Mouse (Mus musculus) telencephalon, adult 2 months (tissue): ENCODE data around the gene Mospd3.

Source experiments
- DNase-seq: peaks from one replicate; pipeline ENCODE4 v3.0.0-alpha.2; 2011; ENCODE audit warnings: low read depth, low spot score

Gene Mospd3

GRCm38 (mm10) chr5:137600619-137601364 is at the start of gene Mospd3:
Mospd3 (minus strand) TSS chr5:137601058.
- DNase-seq = peak; percentile 99

DNA sequence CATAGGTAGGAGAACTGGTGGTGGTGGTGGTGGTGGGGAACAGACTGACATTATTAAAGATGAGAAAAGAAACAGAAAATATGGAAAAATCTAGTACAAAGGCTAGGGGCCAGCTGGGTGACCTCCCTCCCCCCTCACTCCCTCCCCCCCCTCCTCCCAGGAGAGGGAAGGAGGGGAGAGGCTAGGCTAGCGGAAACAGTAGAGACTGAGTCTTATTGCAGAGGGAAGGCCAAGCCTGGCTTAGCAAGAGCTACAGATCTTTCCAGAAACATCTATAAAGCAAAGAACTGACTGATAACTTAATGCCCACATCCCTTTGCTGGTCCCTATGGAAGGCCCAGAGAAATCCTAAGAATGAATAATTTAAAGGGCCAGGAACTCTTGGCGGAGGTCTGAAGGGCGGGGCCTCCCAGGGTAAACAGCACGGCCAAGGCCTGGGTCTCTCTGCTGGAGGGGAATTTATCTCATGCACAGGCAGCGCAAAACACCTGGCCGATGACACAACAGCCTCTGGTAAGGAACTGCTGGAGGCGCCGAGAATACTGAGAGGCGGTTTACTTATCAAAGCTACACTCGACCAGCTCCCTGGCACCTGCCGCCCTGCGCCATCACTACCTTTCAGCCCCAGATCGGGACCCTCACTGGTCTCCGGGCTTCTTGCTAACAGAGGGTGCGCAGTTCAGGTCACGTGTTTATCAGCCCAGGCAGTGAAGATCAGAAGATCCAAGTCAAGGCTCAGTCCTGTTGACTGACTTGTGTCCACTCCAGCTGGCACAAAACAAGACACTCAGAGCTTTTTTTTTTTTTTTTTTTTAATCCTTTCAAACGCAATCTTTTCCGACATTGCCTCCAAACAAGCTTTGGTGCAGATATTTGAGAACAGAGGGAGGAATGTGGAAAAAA is 49.1 kb upstream of the Mospd3 start:
- DNase-seq = no peak

GRCm38 (mm10) chr5:137649251-137649650 is 48.4 kb upstream of the Mospd3 start:
- no peak for DNase-seq

- peak; percentile 46 for DNase-seq
These were observed 47.2 kb upstream of the Mospd3 start for GRCm38 (mm10) chr5:137647827-137648601.

DNA sequence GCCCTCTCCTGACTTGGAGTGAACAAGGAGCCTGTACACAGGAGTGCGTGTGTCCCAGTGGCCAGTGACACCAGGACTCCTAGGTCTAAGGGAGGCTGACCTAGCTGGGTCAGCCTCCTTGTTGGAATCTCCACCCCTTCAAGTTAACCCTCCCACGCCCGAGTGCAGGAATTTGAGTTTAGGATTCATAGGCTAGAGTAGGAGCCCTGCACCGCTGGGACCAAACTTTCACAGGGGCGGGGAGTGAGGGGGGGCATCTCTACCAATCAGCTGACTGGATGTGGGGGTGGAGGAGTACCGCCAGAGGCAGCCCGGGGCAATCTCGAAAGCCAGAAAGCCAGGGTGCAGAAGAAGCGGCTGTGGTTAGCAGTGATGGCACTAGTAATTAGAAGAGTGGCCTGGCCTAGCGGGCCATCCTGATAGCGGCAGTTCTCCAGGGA is 44.8 kb upstream of the Mospd3 start, which contains the start of gene Irs3:
Irs3 (minus strand) TSS at position 63 of the 440 bp plus-strand sequence.
- DNase-seq = no peak

DNA sequence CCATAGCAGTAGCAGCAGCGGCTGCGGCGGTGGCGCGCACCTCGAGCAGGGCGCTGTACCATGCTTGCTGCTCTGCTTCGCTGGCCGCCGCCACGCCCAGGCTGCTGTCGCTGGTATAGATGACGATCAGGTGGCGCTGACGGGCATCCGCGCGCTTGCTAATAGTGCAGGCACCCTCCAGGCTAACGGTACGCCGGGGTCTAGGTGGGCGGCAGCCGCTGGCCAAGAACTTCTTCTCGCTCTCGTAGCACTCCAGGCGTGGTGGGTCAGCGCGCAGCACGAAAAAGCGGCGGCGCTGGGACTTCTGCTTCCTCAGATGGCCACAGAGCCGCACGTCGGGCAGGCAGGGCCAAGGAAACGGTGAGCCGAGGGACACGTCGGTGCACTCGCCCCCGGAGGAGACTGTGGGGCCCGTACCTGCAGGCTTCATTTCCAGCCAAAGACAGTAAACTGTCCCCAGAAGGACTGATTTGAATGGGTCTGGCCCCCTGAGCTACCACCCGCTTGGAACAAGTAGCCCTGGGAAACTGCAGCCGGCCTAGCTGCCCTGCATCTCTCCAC is 44.3 kb upstream of the Mospd3 start:
- no peak for DNase-seq

DNA sequence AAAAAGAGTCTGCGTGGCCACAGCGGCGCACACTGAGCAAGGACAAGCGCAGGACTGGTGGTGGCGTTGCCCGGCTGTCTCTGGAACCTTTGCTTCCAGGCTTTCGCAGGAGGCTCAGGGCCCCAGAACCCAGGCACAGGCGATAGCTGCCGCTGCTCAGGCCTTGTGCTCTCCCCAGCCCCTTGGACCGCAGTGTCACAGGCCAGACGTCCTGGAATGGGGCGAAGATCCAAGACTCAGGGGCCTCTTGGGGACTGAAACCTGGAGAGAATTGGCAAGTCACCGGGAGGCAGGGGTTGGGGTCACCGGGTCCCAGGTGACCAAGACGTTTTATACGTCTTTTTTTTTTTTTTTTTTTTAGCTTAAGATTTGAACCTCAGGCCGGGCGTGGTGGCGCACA is 43.6 kb upstream of the Mospd3 start:
- DNase-seq = no peak

GRCm38 (mm10) chr5:137642886-137643285 is 42.0 kb upstream of the Mospd3 start:
- no peak for DNase-seq

- DNase-seq = no peak
These were observed 40.2 kb upstream of the Mospd3 start, which contains the start of gene Sap25 for GRCm38 (mm10) chr5:137641054-137641453. Sap25 (plus strand) TSS chr5:137641334.

DNA sequence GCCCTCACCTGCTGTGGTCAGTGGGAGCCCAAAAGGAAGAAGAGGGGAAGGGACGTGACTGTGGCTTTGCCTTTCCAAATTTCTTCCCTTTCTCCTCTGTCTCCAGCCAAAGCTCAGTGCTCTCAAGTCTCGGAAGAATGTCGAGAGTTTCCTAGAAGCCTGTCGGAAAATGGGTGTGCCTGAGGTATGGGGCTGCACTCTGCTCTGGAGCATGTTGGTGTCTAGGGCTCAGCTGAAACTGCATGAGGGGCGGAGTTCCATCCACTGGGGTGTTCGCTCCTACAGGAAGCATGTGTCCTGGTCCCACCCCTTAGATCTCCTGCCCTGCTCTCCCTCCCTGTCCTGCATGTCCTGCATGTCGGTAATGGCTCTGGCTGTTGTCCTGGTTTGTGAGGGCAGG is 38.6 kb upstream of the Mospd3 start:
- no peak for DNase-seq

DNA sequence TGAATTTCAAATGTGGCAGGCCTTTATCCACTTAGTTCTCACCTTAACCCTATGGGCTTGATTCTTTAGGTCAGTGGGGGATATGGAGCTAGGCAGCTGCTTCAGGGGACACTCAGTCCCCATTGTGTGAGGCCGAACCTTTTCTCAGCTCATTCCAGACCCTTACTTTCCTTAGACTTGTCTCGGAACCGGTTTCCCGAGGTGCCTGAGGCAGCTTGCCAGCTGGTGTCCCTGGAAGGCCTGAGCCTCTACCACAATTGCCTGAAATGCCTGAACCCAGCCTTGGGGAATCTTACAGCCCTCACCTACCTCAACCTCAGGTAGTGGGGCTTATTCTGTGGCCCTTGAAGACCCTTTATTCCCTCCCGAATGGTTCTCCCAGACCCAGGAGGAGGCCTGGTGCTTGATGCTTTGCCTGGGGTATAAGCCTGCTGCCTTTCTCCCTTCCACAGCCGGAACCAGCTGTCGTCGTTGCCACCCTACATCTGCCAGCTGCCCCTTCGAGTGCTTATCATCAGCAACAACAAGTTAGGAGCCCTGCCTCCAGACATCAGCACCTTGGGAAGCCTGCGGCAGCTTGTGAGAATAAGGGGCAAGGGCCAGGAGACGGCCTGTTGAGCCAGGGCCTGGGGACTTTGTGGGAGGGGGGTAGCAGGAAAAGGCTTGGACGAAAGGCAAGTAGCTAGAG is 32.7 kb upstream of the Mospd3 start:
- no peak for DNase-seq

GRCm38 (mm10) chr5:137631591-137631990 is 30.7 kb upstream of the Mospd3 start:
- DNase-seq = no peak

DNA sequence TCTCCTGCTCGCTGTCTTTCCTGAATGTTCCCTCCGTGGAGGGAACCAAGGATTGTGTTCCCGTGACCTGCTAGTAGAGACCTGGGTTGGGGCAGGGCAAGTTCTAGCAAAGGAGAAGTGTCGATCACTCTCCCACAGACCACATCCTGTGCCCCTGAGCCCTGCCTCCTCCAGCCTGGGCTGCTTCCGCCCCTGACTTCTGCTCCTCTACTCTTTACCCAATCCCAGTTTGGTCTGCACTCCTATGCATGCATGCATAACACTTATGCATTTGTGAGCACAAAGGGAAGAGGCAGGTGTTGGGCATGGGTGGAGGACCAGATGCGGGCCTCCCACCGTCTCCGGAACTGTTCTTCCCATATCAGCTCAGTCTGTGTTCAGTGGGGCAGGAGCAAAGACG is 30.3 kb upstream of the Mospd3 start:
- peak; percentile 43 for DNase-seq

GRCm38 (mm10) chr5:137630602-137631001 is 29.7 kb upstream of the Mospd3 start:
- no peak for DNase-seq

GRCm38 (mm10) chr5:137629906-137630545 is 29.2 kb upstream of the Mospd3 start:
- DNase-seq = no peak

DNA sequence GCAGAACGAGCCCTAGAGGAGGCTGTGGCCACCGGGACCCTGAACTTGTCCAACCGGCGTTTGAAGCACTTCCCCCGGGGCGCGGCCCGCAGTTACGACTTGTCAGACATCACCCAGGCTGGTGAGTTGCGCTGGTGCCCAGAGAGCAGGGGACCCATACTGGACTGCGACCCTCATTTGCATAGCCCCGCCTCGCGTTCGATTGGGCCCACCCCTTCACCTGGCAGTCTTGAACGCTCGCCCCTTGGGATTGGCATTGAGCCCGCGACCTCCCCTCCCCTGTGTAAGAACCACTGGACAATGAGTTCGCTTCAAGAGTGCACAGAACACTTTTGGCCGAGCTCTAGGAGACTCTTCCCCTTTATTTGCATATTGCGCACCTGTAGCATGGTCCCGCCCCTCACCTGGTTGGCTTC is 28.5 kb upstream of the Mospd3 start:
- no peak for DNase-seq

GRCm38 (mm10) chr5:137628498-137629305 is 27.8 kb upstream of the Mospd3 start, which contains the start of the genes Fbxo24, Lrch4 and Gm20605:
Fbxo24 (minus strand) TSS chr5:137629002.
Lrch4 (plus strand) TSS chr5:137629121.
Gm20605 (plus strand) TSS chr5:137629175.
- DNase-seq = peak; percentile 100

DNA sequence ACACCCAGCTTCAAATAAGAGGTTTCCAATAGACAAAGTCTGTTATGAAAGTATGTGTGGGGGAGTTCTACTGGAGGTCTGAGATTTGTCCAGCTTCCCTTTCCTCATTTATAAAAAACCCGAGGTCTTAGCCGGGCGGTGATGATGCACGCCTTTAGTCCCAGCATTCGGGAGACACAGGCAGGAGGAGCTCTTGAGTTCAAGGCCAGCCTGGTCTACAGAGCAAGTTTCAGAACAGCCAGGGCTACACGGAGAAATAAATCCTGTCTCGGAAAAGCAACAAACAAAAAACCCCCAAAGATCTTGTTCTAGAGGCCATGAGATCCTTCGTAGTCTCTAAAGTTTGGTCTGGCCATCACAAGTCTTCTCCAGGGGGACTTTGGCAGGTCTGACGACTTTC is 27.1 kb upstream of the Mospd3 start:
- DNase-seq = peak; percentile 6

GRCm38 (mm10) chr5:137623937-137624530 is 23.2 kb upstream of the Mospd3 start:
- no peak for DNase-seq
